Mouse (Mus musculus): ENCODE results near the gene P2rx3.

GRCm38 (mm10) chr2:85049277-85049676 lies 12.0 kb upstream of the P2rx3 start:
- TF ChIP-seq CTCF (IDR thresholded peaks at IDR 0.05; ENCODE audit: low read depth) (no peak), EP300 (IDR thresholded peaks at IDR 0.05; ENCODE audit: low read depth) (no peak)
